Mouse (Mus musculus) frontal cortex, postnatal 14 days (tissue): ENCODE measurements at regions not wholly inside any gene's neighbourhood (a gene's known extent, or its start where the extent isn't known, plus 50 kb on each side); places are given as distances from the start of the nearest gene placed in this dataset.

Experiments
- DNase-seq, 2 experiments: peaks; one replicate each; pipeline ENCODE4 v3.0.0; 2022; ENCODE audit warnings: low spot score in 2 of 2

DNA sequence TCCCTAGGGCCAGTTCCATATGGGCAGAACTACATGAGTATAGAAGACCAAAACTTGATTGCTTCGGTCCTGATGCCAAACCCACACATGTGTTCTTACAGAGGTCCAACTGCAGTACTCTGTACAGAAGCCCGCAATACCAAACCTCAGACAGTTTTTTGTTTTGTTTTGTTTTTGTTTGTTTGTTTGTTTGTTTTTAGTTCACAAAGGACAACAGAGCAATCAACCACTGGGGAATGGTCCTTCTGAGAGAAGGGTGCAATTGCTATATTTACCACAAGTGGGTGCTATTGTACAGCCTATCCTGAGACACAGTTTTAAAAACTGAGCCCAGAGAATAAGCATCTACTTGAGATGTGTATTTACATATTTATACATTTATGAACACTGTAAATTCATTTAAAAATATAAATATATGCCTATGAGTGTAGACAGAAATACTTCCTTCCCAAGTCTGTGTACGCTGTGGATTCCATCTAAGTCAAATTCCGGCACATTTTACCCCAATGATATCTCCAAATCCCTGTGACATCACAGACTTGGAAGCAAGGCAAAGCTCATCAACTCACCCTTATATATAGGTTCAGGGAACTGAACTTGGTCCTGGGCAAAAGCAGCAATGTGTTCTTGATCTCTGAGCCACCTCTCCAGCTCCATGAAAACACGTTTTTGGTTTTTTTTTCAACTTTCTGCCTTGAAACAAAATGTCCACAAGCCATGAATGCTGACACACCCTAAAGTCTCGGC lies 101.3 kb upstream of the A26c2 start:
- DNase-seq = no peak

- peak in 1 of 2 experiments; percentile 19 for DNase-seq
Observed at GRCm38 (mm10) chr7:62922246-62922645, 98.8 kb upstream of the A26c2 start.

DNA sequence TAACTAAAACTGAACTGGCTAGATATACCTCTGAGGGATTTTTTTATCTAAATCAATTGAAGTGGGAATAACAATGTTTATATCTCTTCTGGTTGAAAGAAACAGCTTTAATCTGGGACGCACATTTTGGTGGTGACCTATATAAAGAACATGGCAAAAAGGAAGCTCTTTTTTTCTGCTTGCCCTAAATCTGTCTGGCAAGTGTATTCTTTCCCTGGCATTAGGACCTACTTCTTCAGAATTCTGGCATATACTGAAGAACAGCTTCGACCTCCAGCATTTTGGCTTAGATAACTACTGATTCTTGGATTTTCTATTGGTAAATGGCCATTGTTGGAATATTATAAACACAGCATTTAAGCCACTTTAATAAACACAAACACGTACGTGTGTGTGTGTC lies 70.9 kb upstream of the A26c2 start:
- no peak for DNase-seq

GRCm38 (mm10) chr7:62877033-62877432 lies 53.6 kb upstream of the A26c2 start:
- DNase-seq = peak in 1 of 2 experiments; percentile 7
